Mouse (Mus musculus): ENCODE data around the gene Psors1c2. TPM values are rescaled to one million over a fixed set of nuclear protein-coding genes. Genes with fewer than 3 reads are reported as not detected.

Psors1c2 gene
- polyA plus RNA-seq, 1 experiment from 2014 or later, result 0.13 TPM

DNA sequence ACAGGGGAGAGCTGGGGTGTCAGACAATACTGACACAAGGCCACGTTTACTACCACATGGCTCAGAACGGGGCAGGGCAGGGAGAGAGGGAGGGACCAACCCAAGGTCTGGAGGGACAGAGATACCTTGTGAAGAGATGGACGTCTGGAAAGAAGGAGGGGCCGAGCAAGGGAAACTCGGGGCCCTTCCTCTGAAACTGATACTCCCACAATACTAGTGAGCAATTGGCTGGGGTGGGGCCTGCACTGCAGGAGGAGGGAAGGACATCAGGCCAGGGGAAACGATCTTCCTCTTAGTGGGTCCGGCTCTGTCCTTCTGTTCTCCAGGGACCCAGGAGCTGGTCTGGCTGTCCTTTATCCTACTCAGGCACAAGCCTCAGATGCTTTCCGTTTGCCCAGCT lies 17.9 kb downstream of the Psors1c2 start:
- H3K4me2 ChIP-seq (ENCODE audit: low read depth, low read length), result no peak overlapping the region
- 0 out of 2 replicates have a peak, but pooled peaks cover 2% of the 10 kb centered on the region for H3K4me1 ChIP-seq (ENCODE audit: insufficient read depth)
- no peak overlapping the region for H3K27ac ChIP-seq (ENCODE audit: low read depth)
- ATAC-seq (no peak), DNase-seq (no peak)
- H3K36me3 ChIP-seq (replicated peaks; ENCODE audit: insufficient read depth, low read length), result no peaks in the 10 kb centered on the region
- no peak overlapping the region for H3K9ac ChIP-seq (replicated peaks)
- WGBS (ENCODE audit: insufficient replicate concordance), result 49% methylated on average over 8 of the region's 8 CpGs
- no peak overlapping the region for H3K4me3 ChIP-seq (ENCODE audit: low read depth, low read length)
- no peaks in the 10 kb centered on the region for H3K27me3 ChIP-seq (ENCODE audit: insufficient read depth, low read length)
- TF ChIP-seq EP300 (IDR thresholded peaks at IDR 0.05; ENCODE audit: low read depth) (no peak), CTCF (IDR thresholded peaks at IDR 0.05; ENCODE audit: low read depth) (no peak)
- H3K9me3 ChIP-seq (ENCODE audit: low read length), result no peaks in the 10 kb centered on the region

- Histone ChIP-seq H3K27ac (ENCODE audit: low read depth) (no peak within 1 kb of the TSS), H3K36me3 (replicated peaks; ENCODE audit: insufficient read depth, low read length) (no peaks in the 10 kb centered on the region), H3K9ac (replicated peaks) (no peak within 1 kb of the TSS), H3K4me2 (ENCODE audit: low read depth, low read length) (no peak within 1 kb of the TSS), H3K27me3 (ENCODE audit: insufficient read depth, low read length) (no peaks in the 10 kb centered on the region), H3K4me3 (ENCODE audit: low read depth, low read length) (no peak within 1 kb of the TSS), H3K4me1 (ENCODE audit: insufficient read depth) (0 out of 2 replicates have a peak, but pooled peaks cover 2% of the 10 kb centered on the region), H3K9me3 (ENCODE audit: low read length) (no peaks in the 10 kb centered on the region)
- no peak for ATAC-seq
- 79% methylated on average over 10 of the region's 10 CpGs for WGBS (ENCODE audit: insufficient replicate concordance)
- TF ChIP-seq CTCF (IDR thresholded peaks at IDR 0.05; ENCODE audit: low read depth) (no peak), EP300 (IDR thresholded peaks at IDR 0.05; ENCODE audit: low read depth) (no peak)
- DNase-seq, result no peak
Observed at GRCm38 (mm10) chr17:35551881-35552414, 18.9 kb downstream of the Psors1c2 start, which contains the start of gene Cdsn. Cdsn (plus strand) TSS chr17:35552128.

GRCm38 (mm10) chr17:35554321-35554720 lies 21.3 kb downstream of the Psors1c2 start:
- Histone ChIP-seq H3K27me3 (ENCODE audit: insufficient read depth, low read length) (no peaks in the 10 kb centered on the region), H3K4me2 (ENCODE audit: low read depth, low read length) (no peak overlapping the region), H3K9me3 (ENCODE audit: low read length) (no peaks in the 10 kb centered on the region), H3K9ac (replicated peaks) (no peak overlapping the region), H3K36me3 (replicated peaks; ENCODE audit: insufficient read depth, low read length) (no peaks in the 10 kb centered on the region), H3K27ac (ENCODE audit: low read depth) (no peak overlapping the region), H3K4me3 (ENCODE audit: low read depth, low read length) (no peak overlapping the region), H3K4me1 (ENCODE audit: insufficient read depth) (0 out of 2 replicates have a peak, but pooled peaks cover 2% of the 10 kb centered on the region)
- ATAC-seq (no peak), DNase-seq (no peak)
- 69% methylated on average over 5 of the region's 5 CpGs for WGBS (ENCODE audit: insufficient replicate concordance)
- TF ChIP-seq EP300 (IDR thresholded peaks at IDR 0.05; ENCODE audit: low read depth), result no peak
- no peak for TF ChIP-seq CTCF (IDR thresholded peaks at IDR 0.05; ENCODE audit: low read depth)

DNA sequence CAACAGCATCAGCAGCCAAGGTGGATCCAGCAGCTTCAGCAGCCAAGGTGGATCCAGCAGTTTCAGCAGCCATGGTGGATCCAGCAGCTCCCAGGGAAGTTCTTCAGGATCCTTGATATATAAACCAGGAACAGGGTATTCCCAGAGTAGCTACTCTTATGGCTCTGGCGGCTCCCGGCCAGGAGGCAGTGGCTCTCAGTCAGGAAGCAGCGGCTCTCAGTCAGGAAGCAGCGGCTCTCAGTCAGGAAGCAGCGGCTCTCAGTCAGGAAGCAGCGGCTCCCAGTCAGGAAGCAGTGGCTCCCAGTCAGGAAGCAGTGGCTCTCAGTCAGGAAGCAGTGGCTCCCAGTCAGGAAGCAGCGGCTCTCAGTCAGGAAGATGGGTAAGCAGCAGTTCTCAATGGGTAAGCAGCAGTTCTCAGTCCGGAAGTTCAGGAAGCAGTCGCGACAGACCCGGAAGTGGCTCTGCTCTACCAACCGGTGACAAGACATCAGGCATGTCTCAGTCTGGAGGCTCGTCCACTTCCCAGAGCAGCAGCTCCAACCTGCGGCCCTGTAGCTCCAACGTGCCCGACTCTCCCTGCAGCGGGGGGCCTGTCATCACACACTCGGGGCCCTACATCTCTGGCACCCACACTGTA lies 21.9 kb downstream of the Psors1c2 start:
- ATAC-seq, result no peak
- WGBS (ENCODE audit: insufficient replicate concordance), result 81% methylated on average over 18 of the region's 18 CpGs

DNA sequence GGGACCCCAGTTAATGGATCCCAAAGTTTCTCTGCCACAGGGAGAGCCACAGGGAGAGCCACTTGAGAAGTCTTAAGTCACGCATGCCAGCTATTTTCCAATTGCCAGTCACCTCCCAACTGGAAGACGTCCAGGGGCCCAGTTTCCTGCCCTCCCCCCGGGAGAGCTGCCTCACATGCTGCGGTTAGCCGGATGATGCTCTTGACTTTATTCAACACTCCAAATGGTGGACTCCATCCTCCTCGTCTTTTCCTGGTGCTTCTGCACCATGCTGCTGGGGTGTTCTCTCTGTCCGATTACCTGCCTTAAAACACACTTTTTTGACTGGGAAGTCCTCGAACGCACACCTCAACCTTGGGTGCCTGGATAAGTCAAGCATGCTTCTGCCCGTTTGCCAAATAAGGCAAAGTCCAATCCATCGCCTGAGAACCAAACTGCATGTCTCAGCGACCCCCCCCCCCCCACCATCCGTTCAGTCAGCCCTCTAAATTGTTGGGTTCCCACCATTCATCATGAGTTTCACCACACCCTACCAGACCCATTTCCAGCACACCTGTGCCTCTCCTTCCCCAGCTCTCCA lies 23.3 kb downstream of the Psors1c2 start:
- DNase-seq (no peak), ATAC-seq (no peak)
- WGBS (ENCODE audit: insufficient replicate concordance), result 79% methylated on average over 13 of the region's 13 CpGs
- Histone ChIP-seq H3K27ac (ENCODE audit: low read depth) (no peak overlapping the region), H3K4me3 (ENCODE audit: low read depth, low read length) (no peak overlapping the region), H3K4me2 (ENCODE audit: low read depth, low read length) (no peak overlapping the region), H3K9me3 (ENCODE audit: low read length) (no peaks in the 10 kb centered on the region), H3K4me1 (ENCODE audit: insufficient read depth) (no peaks in the 10 kb centered on the region), H3K36me3 (replicated peaks; ENCODE audit: insufficient read depth, low read length) (no peaks in the 10 kb centered on the region), H3K27me3 (ENCODE audit: insufficient read depth, low read length) (no peaks in the 10 kb centered on the region), H3K9ac (replicated peaks) (no peak overlapping the region)
- no peak for TF ChIP-seq CTCF (IDR thresholded peaks at IDR 0.05; ENCODE audit: low read depth)
- no peak for TF ChIP-seq EP300 (IDR thresholded peaks at IDR 0.05; ENCODE audit: low read depth)

More for the DNA sequence above, 21.9 kb downstream of the Psors1c2 start:
- no peak for DNase-seq
- Histone ChIP-seq H3K4me2 (ENCODE audit: low read depth, low read length) (no peak overlapping the region), H3K27ac (ENCODE audit: low read depth) (no peak overlapping the region), H3K36me3 (replicated peaks; ENCODE audit: insufficient read depth, low read length) (no peaks in the 10 kb centered on the region), H3K4me1 (ENCODE audit: insufficient read depth) (0 out of 2 replicates have a peak, but pooled peaks cover under 1% of the 10 kb centered on the region), H3K27me3 (ENCODE audit: insufficient read depth, low read length) (no peaks in the 10 kb centered on the region), H3K4me3 (ENCODE audit: low read depth, low read length) (no peak overlapping the region), H3K9me3 (ENCODE audit: low read length) (no peaks in the 10 kb centered on the region), H3K9ac (replicated peaks) (no peak overlapping the region)
- TF ChIP-seq EP300 (IDR thresholded peaks at IDR 0.05; ENCODE audit: low read depth) (no peak), CTCF (IDR thresholded peaks at IDR 0.05; ENCODE audit: low read depth) (no peak)

DNA sequence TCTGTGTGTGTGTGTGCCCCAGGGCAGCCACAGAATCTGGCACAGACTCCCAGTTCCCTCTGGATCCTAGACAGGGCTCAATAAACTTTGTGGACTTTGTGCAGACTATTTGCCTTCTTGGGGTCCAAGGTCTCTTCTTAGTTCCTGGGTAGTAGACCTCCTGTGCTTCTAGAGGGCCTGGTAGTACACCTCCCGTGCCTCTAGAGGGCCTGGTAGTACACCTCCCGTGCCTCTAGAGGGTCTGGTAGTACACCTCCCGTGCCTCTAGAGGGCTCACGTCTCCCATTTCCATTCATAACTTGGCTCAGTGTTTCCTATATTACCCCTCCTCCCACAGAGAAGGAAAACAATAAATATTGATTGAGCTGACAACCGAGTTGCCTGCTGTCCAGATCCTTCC lies 23.8 kb downstream of the Psors1c2 start:
- no peak overlapping the region for H3K27ac ChIP-seq (ENCODE audit: low read depth)
- peak; percentile 77 for ATAC-seq
- WGBS (ENCODE audit: insufficient replicate concordance), result 19% methylated on average over 5 of the region's 5 CpGs

More for the DNA sequence above, 23.8 kb downstream of the Psors1c2 start:
- H3K4me2 ChIP-seq (ENCODE audit: low read depth, low read length), result no peak overlapping the region
- DNase-seq, result peak; percentile 53
- TF ChIP-seq CTCF (IDR thresholded peaks at IDR 0.05; ENCODE audit: low read depth), result peak; percentile 78
- TF ChIP-seq EP300 (IDR thresholded peaks at IDR 0.05; ENCODE audit: low read depth), result no peak
- H3K27me3 ChIP-seq (ENCODE audit: insufficient read depth, low read length), result no peaks in the 10 kb centered on the region
- no peaks in the 10 kb centered on the region for H3K36me3 ChIP-seq (replicated peaks; ENCODE audit: insufficient read depth, low read length)
- H3K4me3 ChIP-seq (ENCODE audit: low read depth, low read length), result no peak overlapping the region
- no peaks in the 10 kb centered on the region for H3K9me3 ChIP-seq (ENCODE audit: low read length)
- no peak overlapping the region for H3K9ac ChIP-seq (replicated peaks)
- no peaks in the 10 kb centered on the region for H3K4me1 ChIP-seq (ENCODE audit: insufficient read depth)

All from liver, postnatal 0 days (tissue).